Mouse (Mus musculus): Measurements from ENCODE around the gene 4930590J08Rik.

- TF ChIP-seq CTCF (IDR thresholded peaks at IDR 0.05; ENCODE audit: low read depth) (no peak), EP300 (IDR thresholded peaks at IDR 0.05; ENCODE audit: low read depth) (no peak)
These were observed 35.9 kb downstream of the 4930590J08Rik start for GRCm38 (mm10) chr6:91938491-91938890.
